Mouse (Mus musculus): Measurements from ENCODE around the gene Kcnj15.

Gene Kcnj15

GRCm38 (mm10) chr16:95248646-95249045, 8.7 kb upstream of the Kcnj15 start:
- DNase-seq: no peak

GRCm38 (mm10) chr16:95256648-95257047, 710 bp upstream of the Kcnj15 start:
- no peak for DNase-seq

- no peak for DNase-seq
Observed at GRCm38 (mm10) chr16:95258100-95258499, 742 bp downstream of the Kcnj15 start.

DNA sequence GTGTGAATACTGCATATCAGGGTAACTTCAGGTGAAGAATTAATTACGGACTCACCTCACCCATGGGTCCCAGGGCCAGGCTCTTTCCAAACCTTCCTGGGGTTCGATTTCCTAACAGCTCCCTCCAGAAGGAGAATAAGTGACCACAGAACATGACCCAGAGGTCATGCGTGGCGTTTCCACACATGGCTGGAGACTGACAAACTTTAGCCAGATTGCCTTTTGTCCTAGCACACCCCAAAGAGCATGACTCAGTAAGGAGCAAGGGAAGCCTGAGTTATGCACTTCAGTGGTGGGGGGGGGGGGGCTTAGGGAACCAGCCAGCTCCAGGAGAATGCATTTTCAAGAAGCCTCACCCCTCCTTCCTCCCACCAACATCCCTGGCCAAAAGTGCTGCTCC, 2.1 kb downstream of the Kcnj15 start:
- no peak for DNase-seq

- DNase-seq: no peak
Observed at GRCm38 (mm10) chr16:95260693-95261092, 3.3 kb downstream of the Kcnj15 start.

- DNase-seq: no peak
Observed at GRCm38 (mm10) chr16:95261807-95262206, 4.4 kb downstream of the Kcnj15 start.

- peak; percentile 17 to 51 for DNase-seq
Observed at GRCm38 (mm10) chr16:95262706-95263363, 5.5 kb downstream of the Kcnj15 start.

DNA sequence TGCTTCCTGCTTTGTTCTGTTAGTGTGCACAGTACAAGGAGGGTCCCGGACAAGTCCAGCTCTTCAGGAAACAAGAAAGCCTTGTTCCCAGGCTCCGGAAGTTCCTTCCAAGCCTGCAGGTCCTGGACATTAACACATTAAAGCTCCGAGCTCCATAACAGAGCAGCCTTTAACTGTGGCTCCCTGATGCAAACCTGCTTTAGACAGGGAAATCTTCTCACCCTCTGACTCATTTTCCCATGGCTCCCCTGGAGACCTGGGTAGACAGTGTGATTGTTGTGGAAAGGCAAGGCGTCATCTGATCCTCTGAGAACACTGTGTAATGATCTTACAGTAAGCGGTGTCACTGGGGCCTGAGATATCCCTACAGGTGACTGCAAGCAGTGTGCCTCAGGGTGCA, 7.0 kb downstream of the Kcnj15 start:
- DNase-seq: no peak

GRCm38 (mm10) chr16:95267481-95268183, 10.3 kb downstream of the Kcnj15 start:
- no peak for DNase-seq

DNA sequence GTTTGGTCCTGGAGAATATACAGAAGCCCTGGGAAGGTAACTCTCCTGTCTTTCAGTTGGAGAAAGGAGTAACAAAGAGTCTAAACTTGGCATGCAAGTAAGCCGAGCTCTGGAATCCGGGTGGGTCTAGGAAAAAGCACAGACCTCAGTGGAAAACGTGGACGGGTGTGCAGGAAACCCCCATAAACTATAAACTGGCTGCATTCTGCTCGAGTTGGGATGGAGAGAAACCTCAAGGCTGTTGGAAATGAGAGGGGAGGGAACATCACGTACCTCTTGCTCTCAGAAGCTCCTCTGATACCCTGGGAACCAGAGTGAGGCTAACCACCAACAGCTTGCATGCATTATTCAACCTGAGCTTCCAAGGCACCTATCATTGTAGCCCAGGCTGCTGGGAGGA, 12.3 kb downstream of the Kcnj15 start:
- DNase-seq: no peak

DNA sequence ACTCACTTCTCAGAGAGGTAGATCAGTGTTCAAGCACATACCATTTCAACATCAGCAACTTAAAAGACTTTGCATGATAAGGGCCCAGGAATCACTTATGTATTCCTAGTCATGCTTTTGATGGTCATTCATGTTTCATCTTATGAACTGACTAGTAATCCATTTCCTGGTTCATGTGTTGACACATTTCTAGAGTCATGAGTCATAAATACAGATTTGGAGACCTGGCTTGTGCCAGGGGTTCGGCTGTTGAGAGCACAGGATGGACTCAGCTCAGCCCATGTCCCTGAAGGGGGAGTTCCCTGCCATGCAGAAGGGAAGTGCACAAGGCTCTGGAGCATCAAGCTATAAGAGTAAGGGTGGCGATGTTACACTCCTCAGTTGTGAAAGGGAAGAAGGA, 15.7 kb downstream of the Kcnj15 start:
- DNase-seq: no peak

GRCm38 (mm10) chr16:95275713-95276502, 18.6 kb downstream of the Kcnj15 start:
- DNase-seq: no peak

DNA sequence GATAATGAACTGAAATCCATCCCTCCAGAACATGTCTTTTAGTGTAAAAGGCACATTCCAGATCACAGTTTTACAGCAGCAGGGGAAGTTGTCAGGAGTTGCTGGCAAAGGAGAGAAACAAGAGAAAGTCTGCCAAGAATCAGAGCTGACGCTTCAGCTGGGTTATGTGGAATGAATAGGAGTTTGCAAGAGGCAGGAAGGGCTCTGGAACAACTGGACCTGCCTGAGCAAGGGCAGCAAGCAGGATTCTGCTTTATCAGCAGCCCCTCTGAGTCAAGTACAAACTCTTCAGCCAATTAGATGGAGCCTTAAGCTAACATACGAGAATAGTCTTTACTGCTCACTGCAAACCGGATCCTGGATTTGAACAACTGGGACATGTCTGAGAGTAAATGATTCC, 21.7 kb downstream of the Kcnj15 start:
- DNase-seq: no peak

DNA sequence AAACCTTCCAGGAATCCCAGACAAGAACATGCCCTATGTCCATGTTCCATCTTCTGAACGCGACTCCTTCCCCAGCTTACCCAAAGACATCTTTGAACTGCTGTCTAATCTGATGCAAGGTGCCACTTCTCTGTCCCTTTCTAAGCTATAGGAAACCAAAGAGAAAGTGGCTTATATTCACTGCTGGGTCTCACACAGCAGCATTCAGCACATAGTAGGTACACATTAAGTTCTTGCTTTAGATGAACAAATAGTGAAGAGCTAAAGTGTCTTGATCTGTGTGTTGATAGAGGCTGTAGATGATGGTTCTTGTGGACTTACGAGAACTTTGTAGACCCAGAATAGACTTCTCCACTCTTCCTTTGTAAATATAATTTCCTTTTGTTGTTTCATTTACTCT, 23.0 kb downstream of the Kcnj15 start:
- DNase-seq: no peak

DNA sequence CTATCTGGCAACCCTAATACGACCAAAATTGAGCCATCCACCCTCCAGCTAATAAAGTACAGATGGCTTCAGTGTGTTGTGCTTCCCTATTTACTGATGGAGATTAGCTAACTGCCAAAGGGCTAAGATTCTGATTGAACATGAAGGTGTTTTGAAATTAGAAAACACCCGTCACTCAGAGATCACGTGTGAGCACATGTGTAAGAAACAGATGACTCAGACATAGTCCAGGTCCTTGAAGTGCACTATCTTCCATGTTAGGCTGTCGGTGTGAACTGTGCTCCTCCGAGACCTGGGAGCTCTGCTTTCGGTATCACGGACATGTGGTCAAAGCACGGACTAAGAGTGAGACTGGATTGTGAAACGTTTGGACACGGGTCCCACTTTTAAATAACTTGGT, 26.0 kb downstream of the Kcnj15 start:
- no peak for DNase-seq

- no peak for DNase-seq
Observed at GRCm38 (mm10) chr16:95284085-95284727, 26.8 kb downstream of the Kcnj15 start.

DNA sequence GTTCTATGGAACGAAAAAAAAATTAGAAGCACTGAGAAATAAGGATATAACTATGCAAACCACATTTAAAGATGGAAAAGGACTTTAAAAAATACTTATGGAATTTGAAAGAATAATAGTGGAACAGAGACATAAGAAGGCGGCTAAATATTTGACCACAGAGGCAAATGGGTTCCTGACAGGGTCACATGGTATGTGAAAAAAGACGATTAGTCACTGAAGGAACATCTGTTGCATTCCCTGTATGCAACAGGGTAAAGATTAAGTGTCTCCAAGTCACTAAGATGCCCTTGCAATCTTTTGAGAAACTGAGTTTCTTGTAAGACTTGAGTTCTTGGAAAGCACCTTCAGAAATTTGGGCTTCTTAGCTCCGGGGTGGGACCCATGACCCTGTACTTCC, 27.7 kb downstream of the Kcnj15 start:
- DNase-seq: no peak

- no peak for DNase-seq
Observed at GRCm38 (mm10) chr16:95285767-95286166, 28.4 kb downstream of the Kcnj15 start.

GRCm38 (mm10) chr16:95287656-95288055, 30.3 kb downstream of the Kcnj15 start:
- no peak for DNase-seq

GRCm38 (mm10) chr16:95289375-95289774, 32.0 kb downstream of the Kcnj15 start:
- no peak for DNase-seq

DNA sequence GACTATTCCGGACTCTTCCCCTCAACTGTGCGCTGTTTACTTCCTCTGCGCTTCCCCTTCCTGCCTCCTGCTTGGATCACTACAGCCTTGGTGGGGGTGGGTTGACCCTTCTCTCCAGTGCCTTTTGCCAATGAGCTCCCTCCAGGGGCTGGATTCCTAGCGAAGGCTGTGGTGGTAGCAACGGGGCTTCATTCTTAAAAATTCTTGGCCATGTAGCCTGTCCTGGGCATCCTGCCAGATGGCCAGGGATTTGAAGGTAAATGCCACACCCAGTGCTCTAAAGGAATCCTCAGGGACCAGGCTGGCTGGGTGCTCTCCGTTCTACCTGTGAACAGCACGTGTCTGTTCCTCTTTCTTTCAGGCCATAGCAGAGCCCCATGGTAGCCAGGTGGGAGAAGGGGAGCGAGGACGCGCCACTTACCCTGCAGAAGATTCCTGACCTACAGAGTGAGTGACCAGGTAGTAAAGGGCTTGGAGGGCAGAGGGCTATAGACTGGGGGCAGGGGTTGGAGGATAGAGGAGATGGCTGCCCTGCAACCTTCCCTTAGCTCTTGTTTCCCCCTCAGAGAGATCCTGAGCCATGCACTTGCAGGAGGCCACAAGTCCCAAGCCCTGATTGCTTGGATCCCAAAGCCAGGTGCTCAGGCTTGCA, 34.2 kb downstream of the Kcnj15 start:
- DNase-seq: no peak

- no peak for DNase-seq
Observed at GRCm38 (mm10) chr16:95292843-95293505, 35.6 kb downstream of the Kcnj15 start.

Measured in thymus, adult 18-20 months (tissue).